Mouse (Mus musculus) stomach, postnatal 0 days (tissue): ENCODE results near the gene Ccdc63. TPM values are rescaled to one million over a fixed set of nuclear protein-coding genes. Genes with fewer than 3 reads are reported as not detected.
A peak's percentile ranks its signal among the peaks of the same experiment; 100 is the strongest.

Experiments used
- ATAC-seq: fragments of 200-750 bp; cut with Nextera tagmentation; 2 replicates; pipeline ENCODE4 v1.8.0; 2017; ENCODE audit not compliant: low FRiP score, low TSS enrichment
- DNase-seq: peaks from one replicate; pipeline ENCODE4 v3.0.0-alpha.2; 2016; ENCODE audit warnings: low spot score
- H3K27ac ChIP-seq: fragments of 300-500 bp; sonication (generic); replicated peaks from 2 replicates; pipeline ENCODE4 v1.5.1; 2014; ENCODE audit warnings: mild to moderate bottlenecking, control low read depth
- H3K27me3 ChIP-seq: fragments of 300-500 bp; sonication (generic); 2 replicates; pipeline ENCODE4 v1.6.1; 2014; ENCODE audit warnings: low read length; ENCODE audit not compliant: control insufficient read depth, insufficient read depth
- H3K36me3 ChIP-seq: fragments of 300-500 bp; sonication (generic); 2 replicates; pipeline ENCODE4 v1.6.1; 2014; ENCODE audit warnings: low read length, mixed read lengths; ENCODE audit not compliant: control insufficient read depth, insufficient read depth
- H3K4me1 ChIP-seq: fragments of 300-500 bp; sonication (generic); replicated peaks from 2 replicates; pipeline ENCODE4 v1.6.1; 2014; ENCODE audit warnings: antibody characterized with exemption; ENCODE audit not compliant: control insufficient read depth, insufficient read depth
- H3K4me2 ChIP-seq: fragments of 300-500 bp; sonication (generic); replicated peaks from 2 replicates; pipeline ENCODE4 v1.6.1; 2014; ENCODE audit warnings: low read depth, mild to moderate bottlenecking, control low read depth, moderate library complexity
- H3K4me3 ChIP-seq: fragments of 300-500 bp; sonication (generic); 2 replicates; pipeline ENCODE4 v1.5.1; 2014; ENCODE audit warnings: low read depth, low read length, control low read depth
- H3K9ac ChIP-seq: fragments of 300-500 bp; sonication (generic); 2 replicates; pipeline ENCODE4 v1.6.1; 2014; ENCODE audit warnings: mild to moderate bottlenecking, low read length, control low read depth, mixed read lengths
- H3K9me3 ChIP-seq: fragments of 300-500 bp; sonication (generic); 2 replicates; pipeline ENCODE4 v1.6.1; 2016; ENCODE audit warnings: low read length; ENCODE audit not compliant: control insufficient read depth
- CTCF ChIP-seq: IDR thresholded peaks from 2 replicates; pipeline ENCODE4 v1.5.1; 2016; ENCODE audit warnings: antibody characterized with exemption, low read depth, mild to moderate bottlenecking, moderate library complexity
- EP300 ChIP-seq: optimal IDR thresholded peaks from 2 replicates; pipeline ENCODE3; 2016; ENCODE audit warnings: antibody characterized with exemption
- WGBS: fragments of 180-500 bp; shearing (Covaris S2); extraction: QIAGEN DNeasy Blood & Tissue Kit; methylation state at CpG from one replicate; pipeline ENCODE4 v1.1.7; 2014; 5-methylcytosine and 5-hydroxymethylcytosine counted together
- polyA plus RNA-seq: library from polyadenylated mRNA; unstranded; fragments of >200 nt; fragmentation: Nextera tagmentation; extraction: Ambion mirVana; gene quantifications from 2 replicates; pipeline ENCODE4 v1.2.1, GENCODE M21; 2015

Gene Ccdc63
- polyA plus RNA-seq, 1 experiment from 2014 or later: 0.07 TPM

GRCm38 (mm10) chr5:122092794-122093193 is 47.8 kb downstream of the Ccdc63 start:
- no peak for TF ChIP-seq EP300
- TF ChIP-seq CTCF: no peak
- Histone ChIP-seq H3K4me2 (no peak overlapping the region), H3K4me1 (no peaks in the 10 kb centered on the region), H3K27me3 (no peaks in the 10 kb centered on the region), H3K36me3 (no peaks in the 10 kb centered on the region), H3K27ac (no peak overlapping the region), H3K4me3 (no peak overlapping the region), H3K9ac (no peak overlapping the region), H3K9me3 (no peaks in the 10 kb centered on the region)
- DNase-seq (no peak), ATAC-seq (no peak)
- 75% methylated on average over 11 of the region's 11 CpGs for WGBS

GRCm38 (mm10) chr5:122091070-122091469 is 49.6 kb downstream of the Ccdc63 start:
- no peaks in the 10 kb centered on the region for H3K27me3 ChIP-seq
- TF ChIP-seq EP300 (no peak), CTCF (peak; percentile 91)
- no peak overlapping the region for H3K4me3 ChIP-seq
- 15% methylated on average over 15 of the region's 15 CpGs for WGBS
- H3K27ac ChIP-seq: no peak overlapping the region
- no peak overlapping the region for H3K9ac ChIP-seq
- H3K4me1 ChIP-seq: no peaks in the 10 kb centered on the region
- H3K36me3 ChIP-seq: no peaks in the 10 kb centered on the region
- DNase-seq: peak; percentile 65
- ATAC-seq: no peak
- no peaks in the 10 kb centered on the region for H3K9me3 ChIP-seq
- H3K4me2 ChIP-seq: no peak overlapping the region

GRCm38 (mm10) chr5:122089664-122090063 is 51.0 kb downstream of the Ccdc63 start:
- no peaks in the 10 kb centered on the region for H3K4me1 ChIP-seq
- H3K4me2 ChIP-seq: no peak overlapping the region
- no peak overlapping the region for H3K9ac ChIP-seq
- no peaks in the 10 kb centered on the region for H3K27me3 ChIP-seq
- ATAC-seq: no peak
- TF ChIP-seq CTCF (no peak), EP300 (no peak)
- H3K9me3 ChIP-seq: no peaks in the 10 kb centered on the region
- H3K4me3 ChIP-seq: no peak overlapping the region
- WGBS: 81% methylated on average over 8 of the region's 8 CpGs
- no peak overlapping the region for H3K27ac ChIP-seq
- DNase-seq: no peak
- no peaks in the 10 kb centered on the region for H3K36me3 ChIP-seq

GRCm38 (mm10) chr5:122088917-122089316 is 51.7 kb downstream of the Ccdc63 start:
- no peak overlapping the region for H3K4me3 ChIP-seq
- no peak overlapping the region for H3K4me2 ChIP-seq
- 1% methylated on average over 5 of the region's 5 CpGs for WGBS
- DNase-seq (peak; percentile 88), ATAC-seq (peak; percentile 77)
- H3K9me3 ChIP-seq: no peaks in the 10 kb centered on the region
- H3K36me3 ChIP-seq: no peaks in the 10 kb centered on the region
- H3K9ac ChIP-seq: no peak overlapping the region
- TF ChIP-seq CTCF (peak; percentile 98), EP300 (no peak)
- no peak overlapping the region for H3K27ac ChIP-seq
- no peaks in the 10 kb centered on the region for H3K27me3 ChIP-seq
- H3K4me1 ChIP-seq: no peaks in the 10 kb centered on the region

- ATAC-seq: no peak
- H3K4me2 ChIP-seq: no peak overlapping the region
- TF ChIP-seq EP300: no peak
- no peak for TF ChIP-seq CTCF
- WGBS: 52% methylated on average over 3 of the region's 3 CpGs
- no peak overlapping the region for H3K4me3 ChIP-seq
- H3K9ac ChIP-seq: no peak overlapping the region
- H3K9me3 ChIP-seq: no peaks in the 10 kb centered on the region
- no peak for DNase-seq
- no peaks in the 10 kb centered on the region for H3K27me3 ChIP-seq
- H3K27ac ChIP-seq: no peak overlapping the region
- no peaks in the 10 kb centered on the region for H3K36me3 ChIP-seq
- H3K4me1 ChIP-seq: no peaks in the 10 kb centered on the region
Measured at GRCm38 (mm10) chr5:122086121-122086520, 54.5 kb downstream of the Ccdc63 start.

- no peaks in the 10 kb centered on the region for H3K36me3 ChIP-seq
- H3K4me2 ChIP-seq: no peak overlapping the region
- no peak for ATAC-seq
- H3K4me3 ChIP-seq: no peak overlapping the region
- H3K27me3 ChIP-seq: no peaks in the 10 kb centered on the region
- no peaks in the 10 kb centered on the region for H3K4me1 ChIP-seq
- WGBS: 65% methylated on average over 7 of the region's 7 CpGs
- H3K9ac ChIP-seq: no peak overlapping the region
- H3K27ac ChIP-seq: no peak overlapping the region
- no peak for DNase-seq
- TF ChIP-seq CTCF (no peak), EP300 (no peak)
- H3K9me3 ChIP-seq: no peaks in the 10 kb centered on the region
Measured at GRCm38 (mm10) chr5:122085291-122085690, 55.3 kb downstream of the Ccdc63 start.
